In the genomic region with DNA sequence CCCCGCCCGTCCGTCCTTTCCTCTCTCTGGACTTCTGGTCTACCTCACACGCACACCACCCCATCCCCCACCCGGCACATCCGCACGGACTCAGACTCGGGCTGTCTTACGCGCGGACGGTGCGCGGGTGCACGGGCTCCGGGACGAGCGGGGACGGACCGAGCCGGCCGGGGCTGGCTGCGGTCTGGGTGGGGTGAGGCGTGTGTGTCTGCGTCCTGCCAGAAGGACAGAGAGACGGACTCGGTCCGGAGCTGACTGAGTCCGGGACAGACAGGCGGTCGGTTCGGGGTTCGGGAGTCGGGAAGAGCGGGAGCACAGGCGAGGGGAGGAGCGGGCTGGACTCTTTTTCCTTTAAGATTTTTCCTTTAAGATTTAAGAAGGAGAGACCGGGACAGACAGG, we compare ENCODE assay signal across 10 mouse cellular contexts. TPM values are rescaled to one million over a fixed set of nuclear protein-coding genes. Genes with fewer than 3 reads are reported as not detected.
DNase-seq lines count a peak whose midpoint lies in the region; ATAC-seq and TF ChIP-seq lines count a peak whose summit lies in the region.
"Not testable (repeated sequence)": the region's sequence is repeated elsewhere in the genome, so short reads cannot be mapped to it uniquely, and the experiment has no call there.
"Had no signal": no experiment of that assay in that cellular context is flagged by ENCODE, and none has a peak within 500 bp of the region (broad histone marks: within the 10 kb centered on the region; RNA-seq: fewer than 3 reads in every experiment).

No protein-coding gene starts in this region.

- not testable (repeated sequence) for H3K27me3 ChIP-seq in CH12.LX (replicated peaks); forebrain, embryonic 13.5 days; heart, postnatal 0 days (ENCODE audit: control insufficient read depth, insufficient read depth, low read length); liver, postnatal 0 days (ENCODE audit: insufficient read depth, low read length); neural tube, embryonic 12.5 days (replicated peaks); stomach, postnatal 0 days (ENCODE audit: control insufficient read depth, insufficient read depth, low read length)

- 77% methylated on average over 38 of the region's 38 CpGs for WGBS in forebrain, embryonic 13.5 days
- 79% methylated on average over 38 of the region's 38 CpGs for WGBS in heart, postnatal 0 days
- 77% methylated on average over 38 of the region's 38 CpGs for WGBS in liver, postnatal 0 days (ENCODE audit: insufficient replicate concordance)
- 77% methylated on average over 38 of the region's 38 CpGs for WGBS in neural tube, embryonic 12.5 days
- 81% methylated on average over 38 of the region's 38 CpGs for WGBS in stomach, postnatal 0 days

- TF ChIP-seq EP300 in CH12.LX (IDR thresholded peaks at IDR 0.05; ENCODE audit: low read length); heart, postnatal 0 days (IDR thresholded peaks at IDR 0.05; ENCODE audit: low read depth); liver, postnatal 0 days (IDR thresholded peaks at IDR 0.05; ENCODE audit: low read depth); stomach, postnatal 0 days (optimal IDR thresholded peaks at IDR 0.05): not testable (repeated sequence)

- H3K9ac ChIP-seq in CH12.LX (ENCODE audit: insufficient read depth, low read depth); forebrain, embryonic 13.5 days; heart, postnatal 0 days (replicated peaks; ENCODE audit: low read depth, low read length); liver, postnatal 0 days (replicated peaks); neural tube, embryonic 12.5 days; stomach, postnatal 0 days (ENCODE audit: low read length): not testable (repeated sequence)

- H3K9me3 ChIP-seq in CH12.LX (replicated peaks; ENCODE audit: low read length): peaks cover 38% of the 10 kb centered on the region
- peaks cover 57% of the 10 kb centered on the region for H3K9me3 ChIP-seq in forebrain, embryonic 13.5 days (replicated peaks)
- peaks cover 32% of the 10 kb centered on the region for H3K9me3 ChIP-seq in heart, postnatal 0 days (replicated peaks; ENCODE audit: control insufficient read depth, low read length)
- peaks cover 26% of the 10 kb centered on the region for H3K9me3 ChIP-seq in liver, postnatal 0 days (ENCODE audit: low read length)
- peaks cover 54% of the 10 kb centered on the region for H3K9me3 ChIP-seq in neural tube, embryonic 12.5 days
- peaks cover 22% of the 10 kb centered on the region for H3K9me3 ChIP-seq in stomach, postnatal 0 days (ENCODE audit: control insufficient read depth, low read length)

- not testable (repeated sequence) for TF ChIP-seq CTCF in CH12.LX (conservative IDR thresholded peaks at IDR 0.05 in 1 of 2, IDR thresholded peaks at IDR 0.05 in 1 of 2; ENCODE audit: low read depth in 2 of 2, low read length in 2 of 2); heart, postnatal 0 days (IDR thresholded peaks at IDR 0.05; ENCODE audit: low read depth); liver, postnatal 0 days (IDR thresholded peaks at IDR 0.05; ENCODE audit: low read depth); stomach, postnatal 0 days (IDR thresholded peaks at IDR 0.05; ENCODE audit: low read depth)

- peak; percentile 31 for ATAC-seq in cerebellum, adult (ENCODE audit: insufficient number of reproducible peaks, low FRiP score, low TSS enrichment)
- peak; percentile 55 for ATAC-seq in forebrain, embryonic 13.5 days
- ATAC-seq in heart, postnatal 0 days (ENCODE audit: insufficient read depth, low read depth): peak; percentile 47
- not testable (repeated sequence) for ATAC-seq in liver, postnatal 0 days
- peak; percentile 49 for ATAC-seq in neural tube, embryonic 12.5 days (ENCODE audit: low FRiP score, low read depth)
- peak; percentile 23; the same call in 1 of the 2 replicates for ATAC-seq in stomach, postnatal 0 days (ENCODE audit: low FRiP score, low TSS enrichment)

- peak overlapping the region in 1 of 3 experiments; percentile 24 for H3K4me3 ChIP-seq in CH12.LX (replicated peaks in 1 of 3; ENCODE audit: low read depth in 2 of 3, low read length in 2 of 3, poor library complexity in 1 of 3)
- not testable (repeated sequence) for H3K4me3 ChIP-seq in forebrain, embryonic 13.5 days; heart, postnatal 0 days (ENCODE audit: low read depth, low read length); liver, postnatal 0 days (ENCODE audit: low read depth, low read length); neural tube, embryonic 12.5 days; stomach, postnatal 0 days (ENCODE audit: low read depth, low read length)

- not testable (repeated sequence) for H3K4me1 ChIP-seq in CH12.LX (ENCODE audit: control insufficient read depth in 1 of 2, insufficient read depth in 2 of 2); forebrain, embryonic 13.5 days; heart, postnatal 0 days (ENCODE audit: control insufficient read depth, insufficient read depth); liver, postnatal 0 days (ENCODE audit: insufficient read depth); neural tube, embryonic 12.5 days; stomach, postnatal 0 days (replicated peaks; ENCODE audit: control insufficient read depth, insufficient read depth)

- TF ChIP-seq RAD21 in CH12.LX (IDR thresholded peaks at IDR 0.05; ENCODE audit: low read depth, low read length): not testable (repeated sequence)

- TF ChIP-seq POLR2A in CH12.LX (IDR thresholded peaks at IDR 0.05; ENCODE audit: low read depth, low read length): not testable (repeated sequence)

- H3K79me2 ChIP-seq in CH12.LX (replicated peaks; ENCODE audit: control insufficient read depth, extremely low read depth, insufficient read depth, poor library complexity, severe bottlenecking): not testable (repeated sequence)

- in situ Hi-C loops in CH12.LX (cut with MboI; ENCODE audit: low pct_ligation_motif_present, low pct_unique_long_range_greater_than_20kb, low sequenced_read_pairs): not testable (repeated sequence)

- H3K36me3 ChIP-seq in CH12.LX (replicated peaks in 1 of 2; ENCODE audit: control insufficient read depth in 1 of 2, insufficient read depth in 1 of 2, low read length in 1 of 2): peaks cover 18 to 34% of the 10 kb centered on the region in 2 experiments
- H3K36me3 ChIP-seq in forebrain, embryonic 13.5 days (ENCODE audit: poor library complexity, severe bottlenecking): peaks cover 56% of the 10 kb centered on the region
- peaks cover 36% of the 10 kb centered on the region for H3K36me3 ChIP-seq in heart, postnatal 0 days (replicated peaks; ENCODE audit: control insufficient read depth, insufficient read depth, low read length)
- H3K36me3 ChIP-seq in liver, postnatal 0 days (replicated peaks; ENCODE audit: insufficient read depth, low read length): peaks cover 32% of the 10 kb centered on the region
- H3K36me3 ChIP-seq in neural tube, embryonic 12.5 days: peaks cover 49% of the 10 kb centered on the region
- H3K36me3 ChIP-seq in stomach, postnatal 0 days (ENCODE audit: control insufficient read depth, insufficient read depth, low read length): peaks cover 24% of the 10 kb centered on the region

- dilution Hi-C loops in CH12.LX (cut with MboI; ENCODE audit: extremely low pct_ligation_motif_present, extremely low pct_unique_long_range_greater_than_20kb, low sequenced_read_pairs): not testable (repeated sequence)

- not testable (repeated sequence) for H3K27ac ChIP-seq in CH12.LX (ENCODE audit: insufficient read depth, low read depth); forebrain, embryonic 13.5 days; heart, postnatal 0 days (ENCODE audit: low read depth); liver, postnatal 0 days (ENCODE audit: low read depth); neural tube, embryonic 12.5 days; stomach, postnatal 0 days (replicated peaks)

- H3K4me2 ChIP-seq in CH12.LX (ENCODE audit: insufficient read depth, low read depth, poor library complexity, severe bottlenecking); forebrain, embryonic 13.5 days; heart, postnatal 0 days (ENCODE audit: low read depth, low read length); liver, postnatal 0 days (ENCODE audit: low read depth, low read length); neural tube, embryonic 12.5 days (replicated peaks); stomach, postnatal 0 days (replicated peaks; ENCODE audit: low read depth): not testable (repeated sequence)

- peak; percentile 98 for DNase-seq in CH12.LX (ENCODE audit: extremely low read depth)
- peak; percentile 18 for DNase-seq in heart, postnatal 0 days (ENCODE audit: low spot score)
- DNase-seq in kidney, postnatal 25 days: peak; percentile 38 to 74
- DNase-seq in liver, postnatal 0 days: peak; percentile 86
- DNase-seq in stomach, postnatal 0 days (ENCODE audit: low spot score): peak; percentile 79

RNA-seq across cellular contexts. Expression of a gene that starts 13.6 kb away (rescaled TPM):
- total RNA-seq in CH12.LX (2012; rRNA removed) (not detected in 2 replicates), CH12.LX (2014; rRNA removed) (not detected in 2 replicates)
- polyA plus RNA-seq in CH12.LX (2012; ENCODE audit: insufficient read length, low read depth): not detected in 2 replicates
- polyA plus RNA-seq in forebrain, embryonic 13.5 days (2015; fragmentation: Nextera tagmentation; extraction: Ambion mirVana): not detected in 2 replicates
- not detected in 2 replicates for total RNA-seq in heart, postnatal 0 days (2014; rRNA removed; ENCODE audit: low replicate concordance)
- polyA plus RNA-seq in heart, postnatal 0 days (2015; fragmentation: Nextera tagmentation; extraction: Ambion mirVana): not detected in 2 replicates
- polyA plus RNA-seq in liver, postnatal 0 days (2015; fragmentation: Nextera tagmentation; extraction: Ambion mirVana): not detected in 2 replicates
- polyA plus RNA-seq in neural tube, embryonic 12.5 days (2016; fragmentation: Nextera tagmentation; extraction: Ambion mirVana): not detected in 2 replicates
- not detected in 2 replicates for polyA plus RNA-seq in stomach, postnatal 0 days (2015; fragmentation: Nextera tagmentation; extraction: Ambion mirVana)
- total RNA-seq: adrenal gland, adult 18-20 months had no signal
- polyA plus RNA-seq: large intestine, adult 2 months had no signal

RNA-seq across cellular contexts. Expression of a gene that starts 43.5 kb away (rescaled TPM):
- total RNA-seq in CH12.LX (2012; rRNA removed) (not detected in 2 replicates), CH12.LX (2014; rRNA removed) (not detected in 2 replicates)
- polyA plus RNA-seq in CH12.LX (2012; ENCODE audit: insufficient read length, low read depth): not detected in 2 replicates
- not detected in 2 replicates for polyA plus RNA-seq in forebrain, embryonic 13.5 days (2015; fragmentation: Nextera tagmentation; extraction: Ambion mirVana)
- total RNA-seq in heart, postnatal 0 days (2014; rRNA removed; ENCODE audit: low replicate concordance): not detected in 2 replicates
- not detected in 2 replicates for polyA plus RNA-seq in heart, postnatal 0 days (2015; fragmentation: Nextera tagmentation; extraction: Ambion mirVana)
- not detected in 2 replicates for polyA plus RNA-seq in liver, postnatal 0 days (2015; fragmentation: Nextera tagmentation; extraction: Ambion mirVana)
- not detected in 2 replicates for polyA plus RNA-seq in neural tube, embryonic 12.5 days (2016; fragmentation: Nextera tagmentation; extraction: Ambion mirVana)
- polyA plus RNA-seq in stomach, postnatal 0 days (2015; fragmentation: Nextera tagmentation; extraction: Ambion mirVana): not detected in 2 replicates
- total RNA-seq: adrenal gland, adult 18-20 months had no signal
- polyA plus RNA-seq: large intestine, adult 2 months had no signal

Comparison
In these comparisons a context has a peak if more than half of its experiments do, and no peak if none do; other contexts are left out.
1. DNase-seq: peak in every context shown above with its lines; median percentile 98 in CH12.LX; 86 in liver, postnatal 0 days; 79 in stomach, postnatal 0 days; 56 in kidney, postnatal 25 days; 18 in heart, postnatal 0 days.